Mouse (Mus musculus) thymus, postnatal 0 days (tissue): Measurements from ENCODE around the gene Ankra2. TPM values are rescaled to one million over a fixed set of nuclear protein-coding genes. Genes with fewer than 3 reads are reported as not detected.

Source experiments
- DNase-seq: peaks from one replicate; pipeline ENCODE4 v3.0.0-alpha.2; 2015; ENCODE audit warnings: low spot score
- polyA plus RNA-seq: library from polyadenylated mRNA; unstranded; fragments of >200 nt; fragmentation: Nextera tagmentation; extraction: Ambion mirVana; gene quantifications from 2 replicates; pipeline ENCODE4 v1.2.1, GENCODE M21; 2015

Gene Ankra2
- polyA plus RNA-seq: 28.4 and 28.5 TPM in 2 replicates

DNA sequence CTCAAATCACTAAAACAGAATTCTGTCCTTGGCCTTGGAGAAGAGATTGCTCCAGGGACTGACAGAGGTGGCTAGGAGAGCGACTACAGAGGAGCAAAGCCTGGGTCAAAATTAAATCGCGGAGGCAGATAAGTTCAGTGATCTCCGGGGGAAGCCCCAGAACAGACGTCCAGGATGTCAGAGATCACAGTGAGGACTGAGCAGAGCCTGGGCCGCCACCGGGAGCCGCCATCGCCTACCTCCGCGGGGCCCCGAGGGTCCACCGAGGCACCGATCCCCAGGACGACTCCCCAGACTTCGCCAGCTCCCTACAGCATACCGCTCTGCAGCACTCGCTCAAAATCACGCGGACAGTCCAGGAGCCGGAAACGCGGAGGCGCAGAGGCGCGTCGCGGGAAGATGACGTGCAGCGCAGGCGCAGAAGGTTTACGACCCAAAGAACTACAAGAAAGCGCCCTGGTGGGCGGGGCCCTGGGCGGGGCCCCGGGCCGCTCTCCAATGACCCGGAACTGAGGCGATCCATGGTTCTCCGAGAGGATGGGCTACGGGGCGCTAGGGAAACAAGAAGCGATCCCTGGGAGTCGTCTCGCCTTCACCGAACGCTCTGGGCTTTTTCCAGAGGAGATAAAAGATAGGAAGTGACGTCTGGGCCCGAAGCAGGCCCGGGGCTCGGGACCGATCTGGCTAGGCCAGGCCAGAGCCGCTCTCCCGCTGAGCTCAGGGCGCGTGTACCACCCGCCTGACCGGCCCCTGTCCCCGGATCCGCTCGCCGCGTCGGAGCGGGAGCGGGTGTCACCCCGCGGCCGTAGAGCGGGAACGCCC, at the start of gene Ankra2, which contains the start of gene Utp15:
Gene Ankra2, plus strand, starts transcription at position 439 of the 822 bp plus-strand sequence.
Gene Utp15, minus strand, starts transcription at position 406 of the 822 bp plus-strand sequence.
- peak; percentile 98 for DNase-seq

DNA sequence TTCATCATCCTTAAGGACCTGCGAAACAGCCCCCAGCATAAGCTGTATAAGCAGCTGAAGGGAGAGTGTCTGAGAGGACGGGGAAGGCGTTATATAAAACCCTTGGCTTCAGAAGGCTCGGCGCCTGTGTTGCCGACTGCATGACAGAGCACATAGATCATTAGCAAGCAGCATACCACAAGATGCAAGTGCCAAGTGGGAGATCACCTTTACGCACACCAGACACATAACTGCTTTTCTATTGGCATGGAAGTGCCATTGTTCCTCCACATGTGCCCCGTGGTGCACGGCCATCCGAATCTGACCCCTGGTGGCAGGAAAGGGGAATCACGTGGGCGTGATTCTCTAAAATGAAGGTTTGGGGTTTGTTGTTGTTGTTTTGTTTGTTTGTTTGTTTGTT, 40.0 kb upstream of the Ankra2 start:
- peak; percentile 31 for DNase-seq

DNA sequence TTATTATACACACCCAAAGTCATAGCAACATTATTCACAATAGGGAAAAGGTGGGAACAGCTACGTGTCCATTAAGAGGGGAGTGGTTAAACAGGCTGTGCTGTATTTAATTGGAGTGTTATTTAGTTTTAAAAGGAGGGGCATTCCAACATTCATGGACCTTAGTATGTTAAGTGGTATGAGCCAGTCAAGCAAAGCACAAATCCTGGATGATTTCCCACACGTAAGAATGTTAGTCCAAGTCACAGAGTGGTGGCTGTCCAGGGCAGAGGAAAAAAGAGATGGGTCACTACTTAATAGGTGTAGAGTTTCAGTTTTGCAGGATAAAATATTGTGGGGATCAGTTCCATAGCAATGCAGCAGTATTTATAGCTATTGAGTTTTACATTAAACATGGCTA, 36.6 kb upstream of the Ankra2 start:
- DNase-seq: no peak

DNA sequence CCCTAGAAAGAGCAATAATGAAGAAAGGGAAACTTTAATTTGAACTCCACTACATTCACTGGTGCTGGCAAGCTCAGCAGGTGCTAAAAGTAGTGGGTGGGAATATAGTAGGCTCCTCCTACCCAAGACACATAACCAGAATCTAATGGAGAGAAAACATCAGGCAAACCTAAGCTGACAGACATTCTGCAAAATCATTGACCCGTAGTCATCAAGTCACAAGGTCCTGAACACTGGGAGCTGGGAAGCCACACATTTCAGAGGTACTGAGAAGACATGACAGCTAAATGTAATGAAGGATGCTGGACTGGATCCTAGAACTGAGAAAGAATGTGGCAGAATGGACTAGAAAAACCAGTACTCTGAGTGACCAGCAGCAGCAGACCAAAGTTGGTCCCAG, 32.4 kb upstream of the Ankra2 start:
- no peak for DNase-seq

DNA sequence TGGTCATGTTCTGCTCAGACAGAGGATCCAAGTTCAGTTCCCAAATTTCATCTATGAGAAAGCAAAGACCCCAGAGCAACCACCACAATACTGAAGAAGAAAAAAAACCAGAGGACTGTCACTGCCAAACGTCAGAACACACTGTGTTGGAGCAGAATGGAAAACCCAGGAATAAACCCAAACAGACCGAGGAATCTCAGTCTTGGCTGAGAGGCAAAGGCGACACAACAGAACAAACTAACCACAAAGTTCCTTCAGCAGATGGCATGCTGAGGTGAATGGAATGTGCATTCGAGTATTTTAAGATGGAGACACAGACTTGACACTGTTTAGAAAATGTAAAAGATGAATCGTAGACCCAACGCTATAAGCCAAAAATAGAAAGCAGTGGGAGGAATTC, 27.4 kb upstream of the Ankra2 start:
- DNase-seq: no peak

DNA sequence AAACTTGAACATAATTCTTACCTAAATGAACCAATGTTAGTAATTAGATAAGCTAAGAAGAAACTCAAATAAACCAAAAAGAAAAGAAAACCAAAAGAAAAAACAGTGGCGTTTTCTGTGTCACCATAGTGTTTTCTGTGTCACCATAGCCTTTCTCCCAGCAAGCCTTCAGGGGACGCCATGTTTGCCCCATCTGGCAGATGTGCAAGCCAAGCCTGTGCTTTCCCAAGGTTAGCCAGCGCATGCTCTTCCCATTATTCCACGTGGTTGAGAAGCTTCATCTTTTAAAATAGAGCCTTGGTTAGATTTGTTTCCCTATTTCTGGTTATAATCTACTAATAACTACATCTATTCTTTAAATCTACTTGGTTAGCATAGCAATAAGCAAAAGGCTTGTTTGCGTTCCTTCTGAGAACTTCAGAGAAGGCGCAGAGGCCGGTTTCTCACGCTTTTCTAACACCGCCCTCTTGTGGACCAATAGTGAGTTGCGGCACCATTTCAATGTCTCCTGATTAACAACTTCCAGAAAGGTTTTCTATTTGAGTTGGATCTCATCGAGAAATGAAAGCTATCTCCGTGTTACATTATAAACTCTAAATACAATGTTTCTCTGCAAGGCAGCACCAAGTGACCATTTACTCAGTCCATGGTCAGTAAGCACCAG, 22.8 kb upstream of the Ankra2 start:
- peak; percentile 63 for DNase-seq

DNA sequence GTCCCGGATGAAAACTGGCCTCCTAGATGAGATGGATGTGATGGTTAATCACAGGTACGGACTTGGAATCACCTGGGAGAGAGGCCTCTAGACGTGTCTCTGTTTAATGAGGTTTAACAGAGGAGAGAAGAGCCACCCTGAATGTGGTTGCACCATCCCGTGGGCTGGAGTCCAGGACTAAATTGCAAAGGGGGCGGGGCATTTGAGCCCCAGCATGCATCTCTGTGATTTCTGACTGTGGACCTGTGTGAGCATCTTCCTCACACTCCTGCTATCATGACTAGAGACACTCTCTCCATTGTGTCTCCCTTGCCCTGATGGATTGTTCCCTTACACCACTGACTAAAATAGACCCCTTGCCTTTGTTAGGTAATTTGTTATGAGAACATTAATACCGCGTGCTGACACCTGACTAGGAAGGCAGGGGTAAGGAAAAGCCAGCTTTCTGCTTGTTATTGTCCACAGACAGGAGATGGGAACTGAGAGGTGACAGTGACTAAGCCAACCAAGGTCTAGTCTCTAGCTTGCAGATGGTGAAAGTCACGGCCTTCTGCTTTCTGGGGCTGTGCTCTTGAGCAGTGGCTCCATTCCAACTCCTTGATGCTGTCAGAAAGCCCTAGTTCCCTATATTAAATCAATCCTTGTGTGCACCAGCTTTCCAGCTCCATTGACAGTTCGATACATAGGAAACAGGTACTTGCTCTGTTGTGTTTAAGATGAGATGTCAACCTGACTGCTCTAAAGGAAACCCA, 21.2 kb upstream of the Ankra2 start:
- DNase-seq: no peak

DNA sequence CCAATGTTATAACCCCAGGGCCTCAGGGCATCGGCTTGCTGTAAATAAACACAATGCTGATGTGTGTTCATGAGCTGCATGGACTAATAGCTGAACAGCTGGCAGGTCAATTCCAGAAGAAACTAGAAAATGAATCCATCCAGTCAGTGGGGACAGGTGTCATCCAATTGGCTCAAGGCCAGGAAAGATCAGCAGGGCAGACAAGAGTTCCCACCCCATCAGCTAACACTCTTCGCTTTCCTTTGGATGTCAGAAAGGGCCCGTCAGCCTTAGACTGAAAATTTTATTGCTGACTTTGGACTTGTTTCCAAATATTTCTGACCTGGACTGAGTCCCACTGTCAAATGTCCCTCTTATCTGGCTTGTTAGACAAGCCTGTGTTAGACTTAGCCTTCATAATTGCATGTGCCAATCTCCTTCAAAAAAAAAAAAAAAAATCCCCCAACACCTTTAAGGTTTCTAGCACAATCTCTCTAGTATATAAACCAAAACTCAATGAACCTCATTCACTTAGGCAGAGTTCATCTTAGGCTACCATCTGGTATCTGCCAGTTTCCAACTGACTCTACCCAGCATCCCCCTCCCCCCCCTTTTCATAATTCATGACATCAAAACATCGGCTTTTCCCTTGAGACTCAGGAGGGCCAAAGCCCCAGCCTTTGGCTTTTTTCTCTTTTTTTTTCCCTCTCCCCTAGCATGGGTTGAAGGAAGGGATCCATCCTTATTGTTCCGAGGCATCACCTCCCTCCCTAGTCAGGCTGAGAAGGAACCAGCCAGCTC, 18.1 kb upstream of the Ankra2 start:
- no peak for DNase-seq

DNA sequence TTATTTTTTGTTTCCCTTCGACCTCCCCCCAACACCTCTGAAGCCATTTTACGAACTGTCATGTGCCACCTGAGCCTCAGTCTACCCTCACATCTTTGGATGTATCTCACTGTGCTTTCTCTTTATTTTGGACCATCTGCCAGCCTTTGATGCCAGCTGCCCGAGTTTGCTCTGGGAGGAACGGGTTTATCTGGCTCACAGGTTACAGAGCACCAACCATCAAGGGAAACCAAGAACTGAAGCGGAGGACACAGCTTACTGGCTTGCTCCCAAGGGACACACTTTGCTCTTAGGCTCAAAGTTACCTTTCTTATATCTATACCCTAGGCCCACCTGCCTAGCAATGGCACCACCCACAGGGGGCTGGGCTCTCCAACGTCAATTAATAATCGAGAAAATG, 17.5 kb upstream of the Ankra2 start:
- no peak for DNase-seq

DNA sequence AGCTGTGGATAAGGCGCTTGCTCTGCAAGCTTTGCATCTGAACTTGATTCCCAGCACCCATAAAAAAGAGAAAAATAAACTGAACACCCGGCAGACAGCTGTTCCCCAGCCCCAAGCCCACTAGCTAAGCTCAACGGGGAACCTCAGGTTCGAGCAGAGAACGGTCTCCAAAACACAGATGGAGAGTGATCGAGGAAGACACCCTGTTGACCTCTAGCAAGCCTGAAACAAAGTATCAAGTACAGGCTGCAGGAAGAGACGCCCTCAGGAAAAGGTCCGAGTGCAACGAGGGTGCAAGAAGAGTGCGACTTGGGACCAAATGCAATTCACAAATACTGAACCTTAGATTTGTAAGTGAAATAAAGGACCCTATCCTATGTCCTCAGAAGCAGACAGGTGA, 13.3 kb upstream of the Ankra2 start:
- DNase-seq: no peak

DNA sequence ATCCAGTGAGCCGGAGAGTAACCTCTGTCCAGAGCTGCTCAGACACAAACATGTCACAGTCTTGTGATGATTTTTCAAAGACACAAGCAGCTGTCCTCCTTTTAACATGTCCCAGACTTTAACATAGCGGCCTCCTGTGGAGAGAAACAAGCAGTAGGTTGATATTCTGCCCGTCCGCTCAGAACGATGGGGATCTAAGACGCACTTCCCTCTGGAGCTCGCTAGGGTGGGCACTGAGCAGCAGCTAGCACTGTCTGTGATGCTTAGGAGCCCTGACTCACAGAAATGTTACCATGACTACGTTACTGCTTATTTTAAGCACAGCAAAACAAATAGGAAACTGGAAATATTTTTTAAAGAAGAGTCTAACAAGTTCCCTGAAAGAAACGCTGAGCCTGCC, 8.0 kb upstream of the Ankra2 start:
- DNase-seq: no peak

DNA sequence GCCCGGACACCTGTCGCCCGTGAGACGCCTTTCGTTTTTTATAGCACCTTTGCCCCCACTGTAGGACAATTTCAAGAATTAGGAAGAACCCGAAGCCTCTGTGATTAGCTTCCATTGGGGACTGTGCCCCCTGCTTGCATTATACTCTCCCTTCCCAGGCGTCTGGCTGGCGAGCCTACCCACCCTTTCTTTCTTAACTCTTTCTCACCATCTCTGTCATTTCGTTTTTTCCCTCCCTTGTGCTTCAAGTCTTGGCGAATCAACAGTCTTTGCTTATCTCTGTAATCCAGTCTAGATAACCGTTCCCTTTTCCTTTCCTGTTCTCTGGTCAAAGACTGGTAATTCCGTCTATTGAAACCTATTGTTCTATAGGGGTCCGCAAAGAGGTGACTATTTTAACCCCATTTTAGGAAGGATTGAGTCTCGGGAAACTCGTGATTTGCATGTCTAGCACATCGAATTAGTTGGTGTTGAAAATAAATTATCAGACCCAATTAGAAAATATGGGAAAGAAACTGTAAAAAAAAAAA, 649 bp downstream of the Ankra2 start:
- no peak for DNase-seq

DNA sequence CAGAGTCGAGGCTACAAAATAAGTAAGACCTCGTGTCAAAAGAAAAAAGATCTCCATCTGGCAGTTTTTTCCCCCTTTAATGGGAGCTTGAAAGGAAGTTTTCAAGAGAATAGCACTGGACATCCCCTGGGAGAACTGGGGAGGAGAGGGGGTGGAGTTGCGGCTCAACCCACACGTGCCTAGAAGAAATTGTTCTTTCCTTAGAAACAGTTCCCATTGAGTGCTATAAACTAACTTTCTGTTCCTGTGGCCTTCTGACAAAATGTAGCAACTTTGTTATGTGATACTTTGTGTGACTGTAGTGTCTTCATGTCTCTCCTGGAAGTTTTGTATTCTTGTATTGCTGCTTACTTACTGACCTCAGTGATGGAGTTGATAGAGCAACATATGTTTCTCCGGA, 1.2 kb downstream of the Ankra2 start:
- DNase-seq: no peak

DNA sequence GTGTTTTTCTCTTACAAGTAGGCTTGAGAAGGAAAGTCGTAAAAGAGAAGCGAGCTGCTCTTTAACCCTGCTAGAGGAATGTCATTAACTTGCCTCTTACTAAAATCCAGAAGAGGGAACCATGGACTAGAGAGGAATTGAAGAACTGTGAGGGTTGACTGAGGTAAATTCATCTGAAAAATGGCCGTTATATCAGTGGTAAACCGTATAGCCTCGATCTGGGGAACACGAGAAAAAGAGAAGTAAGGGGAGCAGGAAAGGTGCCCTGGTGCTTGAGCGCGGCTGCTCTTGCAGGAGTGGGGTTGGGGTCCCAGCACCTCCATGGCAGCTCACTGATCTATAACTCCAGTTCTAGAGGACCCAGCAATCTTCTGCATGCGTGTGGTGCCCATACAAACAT, 11.1 kb downstream of the Ankra2 start:
- DNase-seq: no peak

DNA sequence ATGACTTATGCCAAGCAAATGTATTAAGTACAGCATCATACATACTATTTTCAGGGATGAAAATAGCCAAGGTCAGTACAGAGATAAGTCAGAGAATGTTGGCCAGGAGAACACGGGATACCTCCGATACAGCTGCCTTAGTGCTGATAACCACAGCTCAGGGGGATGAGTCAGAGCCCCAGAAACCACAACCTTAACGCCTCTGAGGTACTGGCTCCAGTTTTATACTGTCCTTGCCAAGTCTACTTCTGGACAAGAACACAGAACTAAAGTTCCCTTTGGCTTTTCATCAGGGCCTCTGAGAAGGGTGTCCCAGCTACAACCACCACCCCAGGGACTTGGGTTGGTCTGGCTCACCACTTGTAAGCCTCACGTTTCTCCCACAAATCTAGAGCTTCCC, 12.8 kb downstream of the Ankra2 start:
- DNase-seq: no peak

DNA sequence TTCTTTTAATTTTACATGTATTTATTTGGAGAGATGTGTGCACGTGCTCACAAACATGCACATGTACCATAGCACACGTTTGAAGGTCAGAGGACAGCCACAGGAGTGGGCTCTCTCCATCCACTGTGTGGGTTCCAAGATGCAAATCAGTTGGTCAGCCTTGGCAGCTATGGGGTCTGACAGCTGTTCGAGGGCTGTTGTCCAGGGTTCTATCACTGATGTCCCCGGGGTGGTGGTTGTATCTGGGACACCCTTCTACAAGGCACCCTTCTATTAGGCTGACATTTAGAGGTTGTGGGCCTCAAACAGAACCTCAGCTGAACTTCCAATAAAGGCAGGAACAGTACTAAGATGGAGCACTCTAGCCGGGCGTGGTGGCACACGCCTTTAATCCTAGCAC, 13.4 kb downstream of the Ankra2 start:
- DNase-seq: no peak

DNA sequence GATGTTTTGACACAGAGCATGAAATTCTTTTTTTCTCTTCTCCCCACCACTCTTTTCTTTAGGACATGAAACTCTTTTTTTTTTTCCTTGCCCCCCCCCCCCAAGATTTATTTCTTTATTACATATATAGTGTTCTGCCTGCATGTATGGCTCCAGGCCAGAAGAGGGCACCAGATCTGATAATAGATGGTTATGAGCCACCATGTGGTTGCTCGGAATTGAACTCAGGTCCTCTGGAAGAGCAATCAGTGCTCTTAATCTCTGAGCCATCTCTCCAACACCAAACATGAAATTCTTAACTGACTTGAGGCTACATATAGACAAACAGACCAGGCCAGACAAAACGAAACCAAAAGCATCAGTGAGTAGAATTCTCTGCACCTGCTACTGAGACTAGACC, 14.6 kb downstream of the Ankra2 start:
- no peak for DNase-seq

DNA sequence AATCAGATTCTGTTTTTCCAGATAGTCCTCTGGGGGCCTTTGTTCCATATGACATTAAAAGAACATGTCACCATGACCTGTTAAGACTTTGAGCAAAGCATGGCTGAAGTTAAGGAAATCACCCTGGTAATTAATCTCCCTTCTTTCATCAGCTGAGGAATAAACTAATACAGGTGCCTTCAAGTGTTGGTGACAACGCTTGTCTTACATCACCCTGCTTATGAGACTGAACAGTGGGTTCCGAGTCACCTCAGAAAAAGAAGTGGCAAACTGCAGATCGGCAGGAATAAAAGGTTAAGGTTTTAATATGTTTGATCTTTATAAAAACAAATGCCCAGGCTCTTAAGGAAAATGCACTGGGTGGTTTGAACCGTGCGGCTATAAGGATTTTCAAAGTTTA, 16.8 kb downstream of the Ankra2 start, which contains the start of gene Gm21976:
Gene Gm21976, plus strand, starts transcription at position 202 of the 400 bp plus-strand sequence.
- DNase-seq: no peak

DNA sequence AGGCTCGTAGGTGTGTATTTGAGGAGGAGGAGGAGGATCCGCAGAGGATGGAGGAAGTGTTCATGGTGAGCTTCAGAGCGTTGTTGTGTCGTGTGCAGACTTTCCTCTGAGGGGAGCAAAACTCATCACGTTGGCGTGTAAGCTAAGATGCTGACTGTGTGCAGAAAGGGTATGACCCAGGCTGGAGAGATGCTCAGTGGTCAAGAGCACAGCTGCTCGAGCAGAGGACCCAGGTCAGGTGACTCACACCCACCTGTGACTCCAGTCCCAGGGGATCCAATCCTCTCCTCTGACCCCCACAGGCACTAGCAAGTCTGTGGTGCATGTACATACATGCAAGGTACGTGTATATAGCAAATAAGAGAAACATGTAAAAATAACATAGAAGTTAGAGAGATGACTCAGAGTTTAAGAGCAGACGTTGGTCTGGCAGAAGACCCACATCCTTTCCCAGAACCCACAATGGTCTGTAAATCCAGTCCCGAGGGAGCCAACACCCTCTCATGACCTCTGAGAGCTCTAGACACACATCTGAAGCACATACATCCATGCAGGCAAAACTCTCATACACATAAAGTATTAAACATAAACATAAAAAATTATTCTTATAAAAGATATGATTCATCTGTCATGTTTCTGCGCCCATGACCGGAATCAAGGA, 18.2 kb downstream of the Ankra2 start:
- DNase-seq: no peak

DNA sequence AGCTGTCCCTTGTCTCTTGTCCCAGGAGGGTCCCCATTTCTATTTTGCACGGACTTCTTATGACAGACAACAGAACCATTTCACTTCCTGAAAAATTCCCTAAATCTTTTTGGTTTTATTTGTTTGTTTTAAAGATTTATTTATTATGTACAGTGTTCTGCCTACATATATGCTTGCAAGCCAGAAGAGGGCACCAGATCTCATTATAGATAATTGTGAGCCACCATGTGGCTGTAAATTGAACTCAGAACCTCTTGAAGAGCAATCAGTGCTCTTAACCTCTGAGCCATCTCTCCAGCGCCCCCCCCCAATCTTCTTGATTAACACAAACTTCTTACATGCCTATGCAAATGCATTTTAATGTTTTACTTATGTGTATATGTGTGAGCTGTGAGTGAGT, 27.8 kb downstream of the Ankra2 start:
- no peak for DNase-seq
